Mouse (Mus musculus): ENCODE data around the gene Tefm.
A peak's percentile ranks its signal among the peaks of the same experiment; 100 is the strongest.
"Not testable (repeated sequence)": the region's sequence is repeated elsewhere in the genome, so short reads cannot be mapped to it uniquely, and the experiment has no call there.

Tefm gene

GRCm38 (mm10) chr11:80141825-80142521 lies at the start of gene Tefm:
Gene Tefm (minus strand): TSS chr11:80142175.
- peak; percentile 83 for DNase-seq (ENCODE audit: low read depth, low spot score)

- no peak for DNase-seq (ENCODE audit: low read depth, low spot score)
Measured at GRCm38 (mm10) chr11:80190280-80190679, 48.3 kb upstream of the Tefm start.

- DNase-seq (ENCODE audit: low read depth, low spot score), result not testable (repeated sequence)
Measured at GRCm38 (mm10) chr11:80185441-80185976, 43.5 kb upstream of the Tefm start.

GRCm38 (mm10) chr11:80184531-80185071 lies 42.6 kb upstream of the Tefm start:
- no peak for DNase-seq (ENCODE audit: low read depth, low spot score)

GRCm38 (mm10) chr11:80183705-80184255 lies 41.8 kb upstream of the Tefm start, which contains the start of gene Rnf135:
Gene Rnf135 (plus strand): TSS chr11:80183851.
- peak; percentile 49 for DNase-seq (ENCODE audit: low read depth, low spot score)

GRCm38 (mm10) chr11:80183054-80183704 lies 41.2 kb upstream of the Tefm start:
- DNase-seq (ENCODE audit: low read depth, low spot score), result peak; percentile 8

GRCm38 (mm10) chr11:80181021-80181749 lies 39.2 kb upstream of the Tefm start:
- DNase-seq (ENCODE audit: low read depth, low spot score), result no peak

- DNase-seq (ENCODE audit: low read depth, low spot score), result no peak
Measured at GRCm38 (mm10) chr11:80178316-80178715, 36.3 kb upstream of the Tefm start.

- no peak for DNase-seq (ENCODE audit: low read depth, low spot score)
Measured at GRCm38 (mm10) chr11:80176911-80177895, 35.2 kb upstream of the Tefm start.

- DNase-seq (ENCODE audit: low read depth, low spot score), result no peak
Measured at GRCm38 (mm10) chr11:80173963-80174670, 32.1 kb upstream of the Tefm start.

- no peak for DNase-seq (ENCODE audit: low read depth, low spot score)
Measured at GRCm38 (mm10) chr11:80171884-80172283, 29.9 kb upstream of the Tefm start.

GRCm38 (mm10) chr11:80170351-80170750 lies 28.4 kb upstream of the Tefm start:
- no peak for DNase-seq (ENCODE audit: low read depth, low spot score)

- no peak for DNase-seq (ENCODE audit: low read depth, low spot score)
Measured at GRCm38 (mm10) chr11:80169629-80170028, 27.7 kb upstream of the Tefm start.

GRCm38 (mm10) chr11:80168611-80169249 lies 26.8 kb upstream of the Tefm start:
- DNase-seq (ENCODE audit: low read depth, low spot score), result no peak

GRCm38 (mm10) chr11:80168121-80168520 lies 26.1 kb upstream of the Tefm start:
- DNase-seq (ENCODE audit: low read depth, low spot score), result no peak

- DNase-seq (ENCODE audit: low read depth, low spot score), result no peak
Measured at GRCm38 (mm10) chr11:80164224-80164623, 22.2 kb upstream of the Tefm start.

- no peak for DNase-seq (ENCODE audit: low read depth, low spot score)
Measured at GRCm38 (mm10) chr11:80163362-80164116, 21.6 kb upstream of the Tefm start.

- DNase-seq (ENCODE audit: low read depth, low spot score), result no peak
Measured at GRCm38 (mm10) chr11:80161041-80161440, 19.1 kb upstream of the Tefm start.
